Mouse (Mus musculus) megakaryocyte-erythroid progenitor cell, adult 5-6 weeks (primary cell): ENCODE data around the gene Adipor1. TPM values are rescaled to one million over a fixed set of nuclear protein-coding genes. Genes with fewer than 3 reads are reported as not detected.
A peak's percentile ranks its signal among the peaks of the same experiment; 100 is the strongest.

Experiments used
- ATAC-seq: replicated peaks from 2 replicates; pipeline ENCODE4 v1.8.0; 2016; ENCODE audit warnings: mild to moderate bottlenecking, inconsistent platforms; ENCODE audit not compliant: severe bottlenecking, poor library complexity, low FRiP score, low TSS enrichment
- total RNA-seq, 2 experiments: library from RNA; stranded (forward) in 1 of 2; stranded (reverse) in 1 of 2; fragments of 200-1000, 215-1000 nt in 1 of 2; fragments of >200 nt in 1 of 2; fragmentation: Nextera tagmentation in 1 of 2; gene quantifications; 2 replicates each; pipeline ENCODE4 v1.2.3; 2014 to 2017

Gene Adipor1
- total RNA-seq (2014; fragmentation: Nextera tagmentation) (42.2 and 56.1 TPM in 2 replicates), total RNA-seq (2017) (33.3 and 37.5 TPM in 2 replicates)

DNA sequence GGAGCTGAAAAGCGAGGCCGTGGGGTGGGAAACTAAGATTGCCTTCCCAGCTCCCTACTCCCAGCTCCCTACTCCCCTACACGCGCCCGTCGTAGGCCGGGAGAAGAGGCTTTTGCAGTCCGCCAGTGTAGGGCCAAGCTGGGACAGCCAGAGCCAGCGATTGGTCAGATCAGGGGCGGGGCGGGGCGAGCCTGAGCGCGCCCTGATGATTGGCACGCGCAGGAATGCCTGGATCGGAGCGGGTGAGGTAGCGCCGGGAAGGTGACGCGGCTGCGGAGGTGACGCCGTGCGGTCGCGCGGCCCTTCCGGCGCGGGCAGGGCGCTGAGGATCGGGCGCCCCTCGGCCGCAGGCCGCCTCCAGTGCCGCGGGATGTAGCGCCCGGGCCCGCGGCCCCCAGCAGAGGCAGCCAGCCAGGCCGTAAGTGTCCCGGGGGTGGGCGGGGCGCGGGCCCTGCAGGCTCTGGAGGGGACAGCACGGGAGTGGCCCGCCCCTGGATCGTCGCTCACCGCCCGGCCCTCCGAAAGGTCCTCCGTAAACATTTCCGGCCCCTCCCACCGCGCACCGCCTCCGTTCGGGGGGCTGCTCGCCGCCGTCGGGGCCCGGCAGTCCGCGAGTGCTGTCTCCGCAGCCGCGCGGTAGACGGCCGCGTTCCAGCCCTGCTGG lies at the start of gene Adipor1:
Gene Adipor1 (plus strand): TSS at position 211 of the 664 bp plus-strand sequence.
- peak; percentile 98 for ATAC-seq

DNA sequence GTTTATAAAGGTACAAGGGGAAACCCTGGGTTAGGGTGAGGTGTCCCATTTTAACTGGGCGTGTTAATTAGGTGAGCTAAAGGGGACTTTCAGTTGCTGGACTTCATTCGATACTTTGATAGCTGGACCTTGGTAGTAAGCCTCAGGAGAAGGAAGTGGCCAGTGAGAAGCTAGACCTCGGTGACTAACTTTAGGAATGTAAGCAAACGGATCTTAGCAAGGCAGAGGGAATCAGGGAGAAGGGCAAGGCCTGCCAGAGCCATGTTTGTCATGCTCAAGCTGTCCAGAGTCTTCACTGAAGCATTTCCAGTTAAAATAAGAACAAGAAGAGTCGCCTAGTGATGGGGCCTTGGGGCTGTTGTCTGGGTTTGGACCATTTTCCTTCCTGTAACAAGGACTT lies 49.7 kb upstream of the Adipor1 start:
- no peak for ATAC-seq

DNA sequence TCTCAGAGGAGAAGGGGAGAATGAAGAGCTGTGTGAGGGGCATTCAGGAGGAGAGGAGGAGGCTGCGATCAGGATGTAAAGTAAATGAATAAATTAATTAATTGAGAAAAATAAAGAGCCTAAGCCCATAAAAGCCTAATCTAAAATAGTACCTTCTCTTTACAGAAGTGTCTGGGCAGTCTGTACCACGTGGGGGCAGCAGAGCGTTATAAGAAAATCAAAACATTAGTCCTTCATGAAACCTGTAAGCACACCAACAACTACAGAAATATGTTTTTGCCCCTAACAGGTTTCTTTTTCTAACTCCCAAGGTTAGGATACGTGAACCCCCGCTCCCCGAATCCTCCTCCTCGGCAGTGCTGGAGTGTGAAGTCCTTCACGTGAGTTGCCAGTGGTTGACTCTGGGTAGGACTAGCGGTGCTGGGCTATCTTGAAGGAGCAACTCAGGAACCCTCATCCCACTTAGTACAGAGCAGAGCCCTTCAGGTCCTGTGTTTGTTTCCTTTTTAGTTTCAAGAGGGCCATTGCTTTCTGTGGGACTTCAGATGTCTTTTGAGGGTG lies 46.3 kb upstream of the Adipor1 start:
- ATAC-seq = no peak

DNA sequence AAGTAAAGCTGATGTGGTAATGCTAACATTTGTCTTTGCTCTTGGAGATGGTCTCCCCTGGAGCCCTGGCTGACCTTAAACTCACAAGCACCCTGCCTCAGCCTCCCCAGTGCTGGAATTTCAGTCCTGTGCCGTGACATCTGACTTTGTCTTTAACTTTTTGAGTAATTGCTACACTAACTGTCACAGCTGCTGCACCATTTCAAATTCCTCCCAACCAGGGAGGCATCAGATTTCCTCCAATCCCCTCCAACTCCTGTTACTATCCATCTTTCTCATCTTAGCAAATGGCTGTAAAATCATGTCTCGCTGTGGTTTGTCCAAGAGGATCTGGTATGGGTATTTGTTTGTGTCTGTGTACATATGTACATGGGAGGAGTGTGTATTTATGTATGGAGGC lies 41.1 kb upstream of the Adipor1 start:
- ATAC-seq = no peak

DNA sequence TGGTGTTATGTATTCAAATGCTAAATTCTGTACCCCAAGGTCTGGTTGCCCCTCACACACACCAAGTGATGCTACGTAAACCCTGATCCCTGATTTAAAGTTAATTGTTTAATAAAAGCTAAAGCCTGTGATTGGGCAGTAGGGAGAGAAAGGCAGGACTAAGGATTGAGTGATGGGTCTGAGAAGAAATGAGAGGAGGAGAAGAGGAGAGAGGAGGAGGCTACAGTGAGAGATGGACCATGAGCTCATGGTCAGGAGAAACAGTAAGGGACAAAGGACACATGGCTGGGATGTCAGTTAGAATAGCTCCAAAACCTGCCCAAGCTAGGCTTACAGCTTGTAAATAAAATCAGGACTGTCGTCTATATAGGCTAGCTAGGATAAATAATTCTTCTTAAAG lies 34.1 kb upstream of the Adipor1 start:
- ATAC-seq = no peak

DNA sequence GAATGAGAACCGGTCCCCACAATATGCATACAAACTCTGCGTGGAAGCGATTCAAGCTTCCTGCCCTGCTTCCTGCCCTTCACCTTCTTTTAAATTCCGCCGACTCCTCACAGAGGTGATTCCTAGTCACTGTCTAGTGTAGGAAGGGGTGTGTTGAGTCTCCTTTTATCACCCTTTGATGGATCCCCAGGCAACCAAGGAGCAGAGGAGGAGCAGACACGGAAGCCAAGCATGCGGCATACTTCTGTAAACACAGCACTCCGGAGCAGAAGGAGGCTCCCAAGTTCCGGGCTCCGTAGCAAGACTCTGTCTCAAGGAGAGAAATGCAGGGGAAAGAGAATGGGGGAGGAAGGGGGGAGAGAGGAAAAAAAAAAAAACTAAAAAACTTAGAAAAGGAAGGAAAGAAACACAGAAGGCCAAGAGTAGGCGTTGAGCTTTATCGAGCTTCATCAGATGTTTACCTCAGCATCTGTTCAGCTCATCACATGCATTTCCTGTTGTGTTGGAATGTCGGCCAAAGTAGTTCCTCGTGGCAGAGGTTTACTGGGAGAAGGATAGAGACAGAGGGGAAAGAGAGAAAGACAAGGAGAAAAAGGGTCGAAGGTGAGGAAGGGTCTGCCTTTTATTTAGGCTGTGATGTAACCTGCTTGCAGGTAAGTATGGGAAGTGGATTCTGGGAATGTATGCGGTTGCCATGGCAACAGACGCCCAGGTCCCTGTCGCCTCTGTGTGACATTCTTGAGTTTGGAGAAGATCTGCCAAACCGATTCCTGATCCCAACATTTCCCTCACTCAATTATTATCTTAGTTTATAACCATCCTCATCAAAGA lies 33.2 kb upstream of the Adipor1 start:
- peak; percentile 61; the same call in 1 of the 2 replicates for ATAC-seq

DNA sequence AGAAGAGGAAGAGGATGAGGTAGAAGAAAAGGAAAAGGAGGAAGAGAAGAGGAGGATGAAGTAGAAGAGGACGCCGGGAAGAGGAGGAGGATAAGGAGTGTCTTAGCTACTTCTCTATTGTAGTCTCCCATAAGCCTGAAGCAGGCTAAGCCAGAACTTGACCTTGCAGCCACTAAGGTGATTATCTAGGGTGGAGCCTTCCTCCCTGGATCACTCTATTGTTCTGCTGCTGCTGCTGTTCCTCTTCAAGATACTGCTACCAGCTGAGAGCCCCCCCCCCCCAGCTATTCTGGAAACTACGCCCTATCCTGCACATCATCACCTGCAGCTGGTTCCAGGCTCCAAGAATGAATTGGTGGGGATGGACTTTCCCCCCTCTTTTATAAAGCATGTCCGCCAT lies 30.6 kb upstream of the Adipor1 start:
- no peak for ATAC-seq

DNA sequence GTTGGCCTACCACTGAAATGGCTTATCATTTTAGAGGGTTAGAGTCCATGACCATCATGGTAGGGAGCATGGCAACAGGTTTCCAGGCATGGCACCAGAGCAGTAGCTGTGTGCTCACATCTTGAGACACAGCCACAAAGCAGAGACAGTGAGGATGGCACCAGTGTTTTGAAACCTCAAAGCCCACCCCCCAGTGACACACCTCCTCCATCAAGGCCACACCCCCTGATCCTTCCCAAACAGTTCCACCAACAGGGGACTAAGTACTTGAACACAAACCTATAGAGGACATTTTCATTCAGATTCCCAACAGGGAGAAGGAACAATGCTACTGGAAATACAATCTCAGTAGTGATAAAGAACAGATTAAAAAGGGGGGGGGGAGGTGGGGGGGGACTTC lies 30.0 kb upstream of the Adipor1 start:
- ATAC-seq = no peak

DNA sequence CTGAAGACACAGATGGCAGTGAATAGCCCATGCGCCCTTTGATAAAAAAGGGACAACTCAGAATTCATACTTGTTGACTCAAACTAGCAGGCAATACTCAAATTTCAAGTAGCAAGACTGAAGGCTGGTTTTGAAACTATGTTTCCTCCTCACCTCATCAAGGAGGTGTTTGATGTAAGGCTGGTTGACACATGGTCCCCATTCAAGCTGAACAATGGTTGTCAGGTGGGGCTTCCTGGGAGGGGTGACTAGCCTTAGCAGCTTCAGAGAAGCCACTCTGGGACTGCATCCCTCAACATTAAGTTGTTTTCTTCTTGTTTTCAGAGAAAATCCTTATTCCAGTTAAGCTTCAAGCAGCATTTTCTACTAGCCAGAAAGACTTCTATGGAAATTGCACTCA lies 29.5 kb upstream of the Adipor1 start, which contains the start of gene 4933406M09Rik:
Gene 4933406M09Rik (plus strand): TSS at position 275 of the 400 bp plus-strand sequence.
- ATAC-seq = no peak

DNA sequence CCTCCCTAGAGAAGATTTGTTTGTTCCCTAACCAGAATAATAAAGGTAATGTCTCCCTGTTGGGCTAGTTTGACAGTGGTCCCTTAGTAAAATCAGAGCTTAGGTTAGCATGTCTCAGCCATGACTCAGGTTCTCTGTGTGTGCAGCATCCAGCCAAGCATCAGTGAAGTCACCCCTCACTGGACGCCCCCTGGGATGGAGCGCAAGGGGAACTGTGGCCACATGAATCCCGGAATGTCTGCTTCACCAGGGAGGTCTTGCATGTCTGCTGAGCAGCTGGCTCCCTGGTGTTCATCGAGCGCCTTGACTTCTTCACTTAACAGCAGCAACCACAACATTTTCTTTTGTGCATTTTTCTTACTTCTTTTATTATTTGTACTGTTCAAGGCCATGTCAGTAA lies 21.4 kb upstream of the Adipor1 start:
- ATAC-seq = no peak

DNA sequence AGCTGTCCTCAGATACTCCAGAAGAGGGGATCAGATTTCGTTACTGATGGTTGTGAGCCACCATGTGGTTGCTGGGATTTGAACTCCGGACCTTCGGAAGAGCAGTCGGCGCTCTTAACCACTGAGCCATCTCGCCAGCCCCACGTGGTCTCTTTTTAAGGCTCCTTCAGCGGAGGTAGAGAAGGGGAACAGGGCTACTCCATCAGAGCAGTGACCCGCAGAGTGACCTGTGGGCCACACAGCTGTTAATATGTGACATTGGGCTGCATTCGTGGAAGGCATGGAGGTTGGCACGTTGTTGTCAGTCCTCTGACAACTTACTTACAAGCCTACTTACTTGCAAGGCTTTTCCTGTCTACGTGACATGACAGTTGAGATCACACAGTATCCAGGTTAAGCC lies 17.0 kb upstream of the Adipor1 start:
- ATAC-seq = no peak

DNA sequence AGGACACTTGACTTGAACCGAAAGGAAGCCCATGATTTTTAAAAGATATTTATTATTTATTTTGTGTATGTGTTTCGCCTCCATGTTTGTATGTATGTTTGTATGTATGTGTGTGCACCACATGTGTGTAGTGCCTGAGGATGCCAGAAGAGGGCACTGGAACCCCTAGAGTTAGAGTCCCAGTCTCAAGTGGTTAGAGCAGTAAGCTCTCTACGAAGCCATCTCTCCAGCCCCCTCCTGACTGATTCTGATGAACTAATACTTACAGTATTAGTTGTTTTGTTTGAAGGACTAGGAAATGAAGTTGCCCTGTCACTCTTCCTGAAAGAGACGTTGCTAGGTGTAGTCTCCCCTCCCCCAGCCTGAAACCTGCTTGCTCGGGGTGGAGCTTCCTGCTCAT lies 15.4 kb upstream of the Adipor1 start:
- ATAC-seq = no peak

DNA sequence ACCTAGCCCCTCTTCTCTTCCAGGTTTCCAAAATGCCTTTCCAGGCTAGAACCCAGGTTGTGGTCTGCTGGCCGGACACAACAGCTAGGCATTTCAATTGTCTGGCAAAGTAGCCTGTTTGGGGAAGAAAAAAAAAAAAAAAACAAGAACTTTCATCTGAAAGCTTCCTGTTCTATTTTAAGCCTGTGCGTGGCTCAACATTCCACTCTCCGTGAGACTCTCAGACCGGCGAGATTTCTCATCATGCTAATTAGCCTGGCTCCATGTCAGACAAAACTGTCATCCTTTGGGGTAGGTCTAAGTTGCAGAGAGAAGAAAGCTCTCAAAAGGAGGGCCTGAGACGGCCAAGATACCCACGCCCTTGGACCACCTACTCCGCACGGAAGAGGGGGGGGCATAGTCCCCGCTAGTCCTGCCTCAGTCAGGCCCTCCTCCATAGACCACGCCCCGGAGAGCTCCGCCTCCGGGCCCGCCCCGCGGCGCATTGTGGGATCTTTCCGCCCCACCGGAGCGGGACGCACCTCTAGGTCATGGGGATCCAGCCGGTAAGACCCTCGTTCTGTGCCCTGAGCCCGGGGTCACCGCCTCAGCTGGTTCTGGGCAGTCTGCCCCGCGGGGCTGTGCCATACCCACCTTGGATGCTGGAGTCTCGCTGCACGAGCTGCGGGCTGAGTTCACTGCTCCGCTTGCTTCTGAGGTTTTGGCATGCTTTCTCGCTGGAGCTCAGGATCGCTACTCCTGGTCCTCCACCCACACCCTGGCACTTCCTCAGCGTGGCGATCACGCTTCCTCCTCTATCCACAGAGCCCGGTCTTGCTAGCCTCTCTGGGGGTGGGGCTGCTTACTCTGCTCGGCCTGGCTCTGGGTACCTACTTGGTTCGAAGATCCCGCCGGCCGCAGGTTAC lies 9.4 kb upstream of the Adipor1 start, which contains the start of gene Cyb5r1:
Gene Cyb5r1 (plus strand): TSS at position 51 of the 905 bp plus-strand sequence.
- peak; percentile 98 for ATAC-seq

DNA sequence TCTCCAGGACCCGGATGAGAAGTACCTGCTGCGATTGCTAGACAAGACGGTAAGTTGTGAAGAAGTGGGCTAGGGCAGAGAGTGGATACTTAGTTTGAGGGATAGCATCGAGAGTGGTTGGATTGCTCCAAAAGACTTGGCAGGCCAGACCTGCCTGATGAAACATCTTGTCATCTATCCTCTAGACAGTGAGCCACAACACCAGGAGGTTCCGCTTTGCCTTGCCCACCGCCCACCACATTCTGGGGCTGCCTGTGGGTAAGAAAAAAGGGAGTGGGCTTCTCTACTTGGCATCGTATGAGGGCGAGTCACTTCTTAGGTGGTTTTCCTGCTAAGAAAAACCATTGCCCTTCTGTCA lies 8.8 kb upstream of the Adipor1 start:
- no peak for ATAC-seq

DNA sequence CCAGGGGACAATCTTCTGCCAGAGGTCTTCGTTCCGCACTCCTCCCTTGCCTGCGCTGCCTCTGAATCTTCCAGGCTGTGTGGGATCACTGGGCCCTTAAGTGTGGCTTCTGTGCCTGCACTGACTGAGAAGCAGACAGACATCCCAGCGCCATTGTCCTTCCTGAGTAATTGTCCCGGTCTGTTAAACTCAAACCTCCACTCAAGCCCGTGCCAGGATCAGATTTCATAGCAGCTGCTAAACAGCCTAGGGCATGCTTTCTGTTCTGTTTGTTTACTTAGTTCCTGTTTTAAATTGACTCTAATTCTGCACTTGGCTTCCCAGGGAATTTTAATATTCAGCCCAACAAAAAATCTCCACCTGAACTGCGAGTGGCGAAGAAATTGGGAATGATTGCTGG lies 7.1 kb upstream of the Adipor1 start:
- ATAC-seq = no peak

DNA sequence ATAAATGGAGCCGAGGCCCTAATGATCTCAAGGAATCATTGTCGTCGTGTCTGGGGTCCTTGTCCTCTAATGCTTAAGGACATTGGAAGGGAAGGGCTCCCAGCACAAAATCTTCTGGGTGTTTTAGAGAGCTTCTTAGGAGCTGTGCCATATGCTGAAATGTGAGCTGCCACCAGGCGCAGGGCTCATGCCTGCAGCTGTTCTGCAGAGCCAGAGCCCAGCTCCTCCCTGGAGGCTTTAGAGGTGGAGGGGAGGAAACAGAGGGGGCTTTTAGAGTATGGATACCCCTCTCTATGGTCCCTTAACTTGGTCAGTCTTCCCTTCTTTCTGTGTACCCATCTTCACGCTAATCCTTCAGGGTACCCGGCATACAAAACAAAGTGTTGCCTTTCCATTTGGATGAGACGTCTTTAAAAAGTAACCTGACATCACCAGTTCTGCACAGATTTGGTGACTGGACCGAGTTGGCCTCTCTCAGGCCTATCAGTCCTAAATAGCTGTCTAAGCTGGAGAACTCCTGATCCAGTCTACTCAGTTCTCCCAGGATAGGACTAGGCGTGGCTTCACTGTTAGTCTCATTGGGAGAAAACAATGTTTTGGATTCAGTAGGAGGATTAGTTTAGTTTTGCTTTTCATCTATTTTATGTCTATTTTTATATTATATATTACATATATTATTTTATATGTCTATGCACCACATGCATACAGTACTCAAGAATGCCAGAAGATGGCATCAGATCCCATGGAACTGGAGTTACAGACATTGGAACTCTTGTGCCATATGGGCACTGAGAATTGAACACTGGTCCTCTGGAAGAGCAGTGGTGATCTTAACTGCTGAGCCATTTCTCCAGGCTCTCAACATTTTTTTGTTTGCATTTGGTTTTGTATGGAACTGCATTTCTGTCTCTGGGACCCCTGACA lies 3.2 kb upstream of the Adipor1 start:
- no peak for ATAC-seq

DNA sequence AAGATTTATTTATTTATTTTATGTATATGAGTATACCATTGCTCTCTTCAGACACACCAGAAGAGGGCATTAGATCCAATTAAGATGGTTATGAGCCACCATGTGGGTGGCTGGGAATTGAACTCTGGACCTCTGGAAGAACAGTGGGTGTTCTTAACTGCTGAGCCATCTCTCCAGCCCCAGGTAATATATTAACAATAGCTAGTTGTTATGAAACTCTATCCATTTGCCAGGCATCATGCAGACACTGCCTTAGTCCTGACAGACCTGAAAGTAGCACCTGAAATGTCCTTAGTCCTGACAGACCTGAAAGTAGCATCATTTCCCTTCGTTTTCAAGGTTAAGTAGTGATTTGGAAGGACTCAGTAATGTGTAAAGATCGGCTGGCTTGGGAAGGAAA lies 1.1 kb upstream of the Adipor1 start:
- ATAC-seq = no peak

DNA sequence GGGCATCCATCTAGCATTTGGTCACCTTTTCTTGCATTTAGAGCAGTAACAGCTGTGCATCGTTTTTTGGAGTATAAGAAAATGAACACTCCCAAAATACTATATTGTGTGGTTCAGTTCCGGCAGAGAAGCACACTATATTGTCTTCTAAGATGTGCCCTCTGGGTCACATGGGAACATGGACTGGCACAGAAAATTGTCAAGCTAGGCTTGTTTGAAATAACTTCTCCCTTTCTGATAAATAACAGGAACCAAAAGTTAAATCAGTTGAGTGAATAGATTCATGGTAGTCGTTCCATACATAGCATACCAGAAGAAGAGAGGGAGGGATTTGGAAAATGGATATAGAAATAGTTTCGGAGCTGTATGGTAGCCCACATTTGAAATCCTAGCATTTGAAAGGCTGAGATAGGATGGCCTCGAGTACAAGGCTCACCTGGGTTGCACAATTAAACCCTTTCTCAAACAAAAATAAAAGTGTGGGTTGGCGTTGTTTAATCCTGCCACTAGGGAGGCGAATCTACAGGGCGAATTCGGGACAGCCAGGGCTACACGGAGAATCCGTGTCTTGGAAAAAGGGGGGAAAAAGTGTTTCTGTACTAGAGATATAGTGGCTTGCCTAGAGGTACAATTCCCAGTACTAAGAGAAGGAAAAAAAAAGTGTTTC lies 544 bp upstream of the Adipor1 start:
- peak; percentile 26 for ATAC-seq
